Comparison of ENCODE assay signal across 29 mouse cellular contexts in the genomic region with DNA sequence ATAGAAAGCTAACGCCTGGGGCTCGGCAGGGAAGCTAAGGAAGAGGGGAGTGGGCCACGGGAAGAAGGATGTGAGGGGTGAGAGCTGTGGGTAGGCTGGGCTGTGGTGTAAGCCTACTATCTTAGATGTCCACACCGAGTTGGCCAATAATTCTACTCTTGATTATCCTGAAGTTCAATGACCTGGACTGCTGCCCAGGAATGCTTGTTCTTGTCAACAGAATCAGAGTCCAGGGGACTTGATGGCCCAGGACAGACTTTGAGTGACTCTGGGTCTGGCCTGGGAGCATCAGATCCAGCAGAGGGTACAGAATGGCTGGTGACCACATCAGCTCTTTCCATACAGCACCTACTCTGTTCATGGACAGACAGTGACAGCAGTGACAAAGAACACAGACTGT. TPM values are rescaled to one million over a fixed set of nuclear protein-coding genes. Genes with fewer than 3 reads are reported as not detected.
DNase-seq lines count a peak whose midpoint lies in the region; ATAC-seq and TF ChIP-seq lines count a peak whose summit lies in the region.
"Had no signal": no experiment of that assay in that cellular context is flagged by ENCODE, and none has a peak within 500 bp of the region (broad histone marks: within the 10 kb centered on the region; RNA-seq: fewer than 3 reads in every experiment).

No protein-coding gene starts in this region.

- TF ChIP-seq CTCF in liver, adult 2 months (IDR thresholded peaks at IDR 0.05; ENCODE audit: low read depth, low read length), result no peak
- TF ChIP-seq CTCF in liver, embryonic 14.5 days (IDR thresholded peaks at IDR 0.05; ENCODE audit: low read depth), result no peak
- no peak for TF ChIP-seq CTCF in liver, postnatal 0 days (IDR thresholded peaks at IDR 0.05; ENCODE audit: low read depth)

- H3K9ac ChIP-seq in liver, adult 2 months (ENCODE audit: low read depth, low read length), result no peak overlapping the region
- H3K9ac ChIP-seq in liver, embryonic 11.5 days (ENCODE audit: low read depth, low read length), result no peak overlapping the region
- H3K9ac ChIP-seq in liver, embryonic 14.5 days (replicated peaks), result no peak overlapping the region
- no peak overlapping the region for H3K9ac ChIP-seq in liver, embryonic 12.5 days
- no peak overlapping the region for H3K9ac ChIP-seq in liver, postnatal 0 days (replicated peaks)
- H3K9ac ChIP-seq: embryonic facial prominence, embryonic 13.5 days; embryonic facial prominence, embryonic 15.5 days; forebrain, embryonic 12.5 days had no signal

- no peak overlapping the region for H3K4me2 ChIP-seq in liver, embryonic 11.5 days
- no peak overlapping the region for H3K4me2 ChIP-seq in liver, embryonic 14.5 days (ENCODE audit: low read depth)
- H3K4me2 ChIP-seq in liver, embryonic 12.5 days, result no peak overlapping the region
- H3K4me2 ChIP-seq in liver, postnatal 0 days (ENCODE audit: low read depth, low read length), result no peak overlapping the region
- H3K4me2 ChIP-seq: embryonic facial prominence, embryonic 13.5 days; embryonic facial prominence, embryonic 15.5 days; forebrain, embryonic 12.5 days had no signal

- ATAC-seq in liver, embryonic 11.5 days (replicated peaks; ENCODE audit: low FRiP score), result no peak
- ATAC-seq in liver, embryonic 14.5 days (ENCODE audit: insufficient read depth), result 0 out of 2 replicates have a peak, but pooled peaks have one; percentile 15
- no peak for ATAC-seq in liver, embryonic 12.5 days
- ATAC-seq in liver, postnatal 0 days, result peak; percentile 97
- ATAC-seq: activated CD4-positive, CD25-positive, alpha-beta regulatory T cell, adult 4 months; CD4-positive, CD25-positive, alpha-beta regulatory T cell, adult 4 months; forebrain, embryonic 14.5 days; forebrain, embryonic 16.5 days; Patski had no signal

- H3K9me3 ChIP-seq in liver, embryonic 11.5 days (ENCODE audit: control insufficient read depth, low read length), result no peaks in the 10 kb centered on the region
- H3K9me3 ChIP-seq in liver, embryonic 14.5 days (ENCODE audit: control insufficient read depth, low read length), result no peaks in the 10 kb centered on the region
- no peaks in the 10 kb centered on the region for H3K9me3 ChIP-seq in liver, embryonic 12.5 days (replicated peaks)
- H3K9me3 ChIP-seq in liver, postnatal 0 days (ENCODE audit: low read length), result no peaks in the 10 kb centered on the region
- H3K9me3 ChIP-seq: embryonic facial prominence, embryonic 13.5 days; embryonic facial prominence, embryonic 15.5 days; forebrain, embryonic 10.5 days; forebrain, embryonic 12.5 days; G1E had no signal

- no peaks in the 10 kb centered on the region for H3K79me2 ChIP-seq in liver, adult 2 months (ENCODE audit: control insufficient read depth, insufficient read depth, low read length)

- H3K4me1 ChIP-seq in liver, adult 2 months (ENCODE audit: control insufficient read depth, insufficient read depth, low read length), result peaks cover 6% of the 10 kb centered on the region
- no peaks in the 10 kb centered on the region for H3K4me1 ChIP-seq in liver, embryonic 11.5 days (replicated peaks; ENCODE audit: control insufficient read depth, insufficient read depth, low read length)
- no peaks in the 10 kb centered on the region for H3K4me1 ChIP-seq in liver, embryonic 14.5 days (replicated peaks; ENCODE audit: control insufficient read depth in 2 of 2, insufficient read depth in 2 of 2, low read length in 1 of 2)
- H3K4me1 ChIP-seq in liver, embryonic 12.5 days, result no peaks in the 10 kb centered on the region
- peaks cover 7% of the 10 kb centered on the region for H3K4me1 ChIP-seq in liver, postnatal 0 days (ENCODE audit: insufficient read depth)
- H3K4me1 ChIP-seq: embryonic facial prominence, embryonic 13.5 days; embryonic facial prominence, embryonic 15.5 days; forebrain, embryonic 10.5 days; forebrain, embryonic 12.5 days had no signal

- no peak for TF ChIP-seq POLR2A in liver, adult 2 months (IDR thresholded peaks at IDR 0.05; ENCODE audit: extremely low read depth, insufficient read depth, low read length)

- TF ChIP-seq EP300 in liver, embryonic 14.5 days (IDR thresholded peaks at IDR 0.05; ENCODE audit: low read depth), result no peak
- peak; percentile 52 for TF ChIP-seq EP300 in liver, postnatal 0 days (IDR thresholded peaks at IDR 0.05; ENCODE audit: low read depth)

- no peaks in the 10 kb centered on the region for H3K27me3 ChIP-seq in liver, adult 2 months (ENCODE audit: control insufficient read depth, insufficient read depth, low read length)
- H3K27me3 ChIP-seq in liver, embryonic 11.5 days (replicated peaks; ENCODE audit: control insufficient read depth, insufficient read depth, low read length), result peaks cover 60% of the 10 kb centered on the region
- peaks cover 13% of the 10 kb centered on the region for H3K27me3 ChIP-seq in liver, embryonic 14.5 days (ENCODE audit: control insufficient read depth, insufficient read depth, low read length)
- peaks cover 89% of the 10 kb centered on the region for H3K27me3 ChIP-seq in liver, embryonic 12.5 days (replicated peaks)
- H3K27me3 ChIP-seq in liver, postnatal 0 days (ENCODE audit: insufficient read depth, low read length), result peaks cover 35% of the 10 kb centered on the region

- no peaks in the 10 kb centered on the region for H3K36me3 ChIP-seq in liver, adult 2 months (ENCODE audit: control insufficient read depth, insufficient read depth, low read length)
- H3K36me3 ChIP-seq in liver, embryonic 11.5 days (ENCODE audit: control insufficient read depth, insufficient read depth, low read length), result no peaks in the 10 kb centered on the region
- no peaks in the 10 kb centered on the region for H3K36me3 ChIP-seq in liver, embryonic 14.5 days (replicated peaks; ENCODE audit: control insufficient read depth, insufficient read depth, low read depth)
- no peaks in the 10 kb centered on the region for H3K36me3 ChIP-seq in liver, embryonic 12.5 days
- H3K36me3 ChIP-seq in liver, postnatal 0 days (replicated peaks; ENCODE audit: insufficient read depth, low read length), result no peaks in the 10 kb centered on the region
- H3K36me3 ChIP-seq: embryonic facial prominence, embryonic 13.5 days; embryonic facial prominence, embryonic 15.5 days; forebrain, embryonic 10.5 days; forebrain, embryonic 12.5 days; G1E had no signal

- H3K4me3 ChIP-seq in liver, adult 2 months (ENCODE audit: insufficient read depth, low read depth, low read length), result no peak overlapping the region
- no peak overlapping the region for H3K4me3 ChIP-seq in liver, embryonic 11.5 days (ENCODE audit: low read depth, low read length)
- H3K4me3 ChIP-seq in liver, embryonic 14.5 days (ENCODE audit: insufficient read depth in 1 of 2, low read depth in 2 of 2, low read length in 2 of 2), result no peak overlapping the region
- H3K4me3 ChIP-seq in liver, embryonic 12.5 days, result no peak overlapping the region
- H3K4me3 ChIP-seq in liver, postnatal 0 days (ENCODE audit: low read depth, low read length), result no peak overlapping the region
- H3K4me3 ChIP-seq: embryonic facial prominence, embryonic 13.5 days; embryonic facial prominence, embryonic 15.5 days; erythroblast, embryonic 14.5 days; forebrain, embryonic 10.5 days; forebrain, embryonic 12.5 days had no signal

- H3K27ac ChIP-seq in liver, adult 2 months (replicated peaks; ENCODE audit: insufficient read depth, low read depth, low read length), result no peak overlapping the region
- H3K27ac ChIP-seq in liver, embryonic 11.5 days (ENCODE audit: low read depth, low read length), result no peak overlapping the region
- no peak overlapping the region for H3K27ac ChIP-seq in liver, embryonic 14.5 days
- H3K27ac ChIP-seq in liver, embryonic 12.5 days, result no peak overlapping the region
- no peak overlapping the region for H3K27ac ChIP-seq in liver, postnatal 0 days (ENCODE audit: low read depth)
- H3K27ac ChIP-seq: embryonic facial prominence, embryonic 13.5 days; embryonic facial prominence, embryonic 15.5 days; forebrain, embryonic 10.5 days; forebrain, embryonic 12.5 days had no signal

- WGBS in liver, adult 2 months, result 13% methylated on average over 4 of the region's 4 CpGs
- 30% methylated on average over 4 of the region's 4 CpGs for WGBS in liver, embryonic 11.5 days
- WGBS in liver, embryonic 14.5 days (ENCODE audit: insufficient replicate concordance), result 6% methylated on average over 4 of the region's 4 CpGs
- WGBS in liver, embryonic 12.5 days (ENCODE audit: insufficient replicate concordance), result 15% methylated on average over 4 of the region's 4 CpGs
- WGBS in liver, postnatal 0 days (ENCODE audit: insufficient replicate concordance), result 17% methylated on average over 4 of the region's 4 CpGs

- DNase-seq in liver, adult 2 months (ENCODE audit: extremely low read depth, low read depth, low spot score), result peak; percentile 99
- DNase-seq in liver, embryonic 11.5 days (ENCODE audit: low spot score), result no peak
- peak; percentile 7 to 13 (median 10) for DNase-seq in liver, embryonic 14.5 days (ENCODE audit: low read depth in 3 of 3, low spot score in 3 of 3)
- peak; percentile 74 for DNase-seq in liver, postnatal 0 days
- no peak for DNase-seq in spleen, postnatal 36 days (ENCODE audit: low spot score in 2 of 2)
- DNase-seq: adrenal gland, adult 8-10 months; adrenal gland, postnatal 14 days; adrenal gland, postnatal 36 days; B cell, adult 2 months; cerebellum, adult 11-12 months; cerebellum, adult 2 months; cerebellum, adult 9-10 months; cerebellum, postnatal 10 days; cerebellum, postnatal 25 days; embryo, embryonic 11 days had no signal

RNA-seq across cellular contexts. Expression of a gene that starts 13.8 kb away (rescaled TPM):
- total RNA-seq in liver, adult 2 months (2014; rRNA removed), result not detected in 2 replicates
- not detected in 2 replicates for polyA plus RNA-seq in liver, adult 2 months (2012; rRNA removed)
- polyA plus RNA-seq in liver, embryonic 11.5 days (2014; fragmentation: Nextera tagmentation; extraction: Ambion mirVana), result not detected in 2 replicates
- polyA plus RNA-seq in liver, embryonic 14.5 days (2012; rRNA removed), result 0.02 TPM in 1 of 2 replicates, not detected in the other
- polyA plus RNA-seq in liver, embryonic 14.5 days (2014; fragmentation: Nextera tagmentation; extraction: Ambion mirVana), result not detected in 2 replicates
- not detected in 2 replicates for polyA plus RNA-seq in liver, embryonic 12.5 days (2016; fragmentation: Nextera tagmentation; extraction: Ambion mirVana)
- polyA plus RNA-seq in liver, postnatal 0 days (2015; fragmentation: Nextera tagmentation; extraction: Ambion mirVana), result not detected in 2 replicates
- total RNA-seq: adrenal gland, adult 18-20 months; adrenal gland, adult 8-10 months; adrenal gland, postnatal 14 days; adrenal gland, postnatal 36 days; CH12.LX had no signal
- polyA plus RNA-seq: activated CD4-positive, CD25-positive, alpha-beta regulatory T cell, adult 4 months; CD4-positive, CD25-positive, alpha-beta regulatory T cell, adult 4 months; erythroblast, embryonic 14.5 days; G1E; Patski had no signal

RNA-seq across cellular contexts. Expression of a gene that starts 30.5 kb away (rescaled TPM):
- total RNA-seq in liver, adult 2 months (2014; rRNA removed), result 0.34 and 0.55 TPM in 2 replicates
- polyA plus RNA-seq in liver, adult 2 months (2012; rRNA removed), result 2.1 and 2.4 TPM in 2 replicates
- polyA plus RNA-seq in liver, embryonic 11.5 days (2014; fragmentation: Nextera tagmentation; extraction: Ambion mirVana), result not detected in 2 replicates
- polyA plus RNA-seq in liver, embryonic 14.5 days (2012; rRNA removed), result 0.04 TPM in 1 of 2 replicates, not detected in the other
- polyA plus RNA-seq in liver, embryonic 14.5 days (2014; fragmentation: Nextera tagmentation; extraction: Ambion mirVana), result not detected in 2 replicates
- not detected in 2 replicates for polyA plus RNA-seq in liver, embryonic 12.5 days (2016; fragmentation: Nextera tagmentation; extraction: Ambion mirVana)
- polyA plus RNA-seq in liver, postnatal 0 days (2015; fragmentation: Nextera tagmentation; extraction: Ambion mirVana), result 0.28 and 0.33 TPM in 2 replicates
- total RNA-seq: CH12.LX, G1E had no signal
- polyA plus RNA-seq: activated CD4-positive, CD25-positive, alpha-beta regulatory T cell, adult 4 months; CD4-positive, CD25-positive, alpha-beta regulatory T cell, adult 4 months; erythroblast, embryonic 14.5 days; G1E; Patski had no signal

Comparison
In these comparisons a context has a peak if more than half of its experiments do, and no peak if none do; other contexts are left out.
1. DNase-seq: peak in liver, adult 2 months (single experiment), liver, embryonic 14.5 days (3 of 3) and liver, postnatal 0 days (single experiment); none in liver, embryonic 11.5 days (single experiment) and spleen, postnatal 36 days (0 of 2).
2. ATAC-seq: peak in liver, embryonic 14.5 days (single experiment) and liver, postnatal 0 days (single experiment); none in liver, embryonic 11.5 days (single experiment) and liver, embryonic 12.5 days (single experiment).